Mouse (Mus musculus) NIH3T3 (cell line): ENCODE measurements at regions not wholly inside any gene's neighbourhood (a gene's known extent, or its start where the extent isn't known, plus 50 kb on each side); places are given as distances from the start of the nearest gene placed in this dataset.

Experiments
- DNase-seq: peaks from one replicate; pipeline ENCODE4 v3.0.0-alpha.2; 2012; ENCODE audit warnings: low read depth

DNA sequence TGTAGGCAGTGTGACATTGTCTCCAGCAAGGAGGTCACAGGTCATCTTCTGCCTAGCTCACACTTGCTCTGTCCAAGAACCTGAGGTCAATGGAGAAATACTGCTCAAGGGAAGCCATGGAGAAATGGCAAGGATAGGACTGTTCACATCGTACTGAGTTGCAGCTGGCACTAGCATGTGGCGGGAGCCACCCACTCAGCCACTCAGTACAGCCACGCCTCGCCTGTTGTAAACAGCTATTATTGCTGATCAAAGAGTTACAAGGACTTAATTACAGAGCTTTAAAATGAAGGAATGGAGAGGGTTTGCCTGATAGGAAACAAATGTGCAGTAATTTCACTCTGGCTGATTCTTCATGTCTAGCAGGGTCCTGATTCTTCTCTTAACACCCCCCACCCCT is 64.8 kb downstream of the Dll1 start:
- DNase-seq = no peak

DNA sequence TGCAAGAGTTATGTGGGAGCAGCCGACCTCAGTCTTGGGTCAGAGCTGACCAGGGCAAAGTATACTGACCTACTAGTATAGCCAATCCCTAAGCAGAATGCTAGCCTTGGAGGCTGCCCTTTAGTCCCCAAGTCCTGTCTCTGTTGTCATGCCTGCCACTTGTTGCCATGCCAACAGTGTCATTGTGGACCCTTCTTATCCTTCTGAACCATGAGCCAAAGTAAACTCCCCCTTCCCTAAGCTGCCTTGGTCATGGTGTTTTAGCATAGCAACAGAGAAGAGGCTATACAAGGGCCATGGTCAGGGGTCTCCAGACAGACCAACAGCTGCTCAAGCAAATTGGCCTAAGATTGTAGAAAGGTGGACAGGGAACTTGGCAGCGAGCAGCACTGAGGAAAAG is 66.2 kb downstream of the Dll1 start:
- no peak for DNase-seq

DNA sequence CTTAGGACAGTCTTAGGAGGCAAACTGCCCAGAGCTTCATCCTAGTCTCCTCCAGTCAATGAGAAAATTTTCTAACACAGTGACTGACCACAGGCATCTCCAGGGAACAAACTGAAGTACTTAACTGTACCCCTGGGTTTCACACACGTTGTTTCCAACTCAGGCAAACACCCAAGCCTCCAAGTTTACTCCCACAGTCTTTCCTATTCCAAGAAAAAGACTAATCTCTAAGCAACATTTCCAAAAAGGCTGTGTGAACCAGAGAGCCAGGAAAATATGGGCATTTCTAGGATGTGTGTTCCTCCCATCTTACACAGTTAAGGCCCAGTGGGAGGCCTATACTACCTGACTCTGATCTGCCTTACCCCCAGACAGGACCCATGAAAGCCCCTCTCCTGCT is 74.6 kb downstream of the Dll1 start:
- DNase-seq = no peak

DNA sequence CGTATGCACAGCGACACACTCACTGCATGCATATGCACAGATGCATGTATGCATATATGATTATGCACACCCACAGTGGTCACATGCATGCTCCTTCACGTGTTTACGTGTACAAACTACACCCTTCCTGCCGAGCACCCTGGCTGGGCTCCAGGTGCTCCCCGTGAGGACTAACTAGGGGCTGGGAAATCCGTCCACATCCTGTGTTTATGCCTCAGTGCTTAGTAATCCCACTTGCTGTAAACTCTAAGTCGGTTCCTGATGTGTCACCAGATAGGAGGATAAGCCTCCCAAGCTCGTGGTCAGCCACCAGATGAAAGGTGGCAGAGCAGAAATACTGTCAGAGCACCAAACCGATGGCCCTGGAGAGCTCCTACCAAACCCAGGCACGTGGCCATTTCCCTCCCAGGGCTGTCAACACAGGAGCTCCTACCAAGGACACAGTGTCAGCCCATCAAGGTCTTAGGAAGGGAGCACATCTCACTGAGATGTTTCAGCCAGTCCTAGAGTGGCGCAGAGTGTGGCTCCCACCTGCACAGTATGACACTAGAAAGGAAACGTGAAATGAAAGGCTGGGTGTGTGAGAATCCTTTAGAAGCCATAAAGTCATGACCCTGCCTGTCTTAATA is 76.8 kb downstream of the Dll1 start:
- peak; percentile 21 for DNase-seq

DNA sequence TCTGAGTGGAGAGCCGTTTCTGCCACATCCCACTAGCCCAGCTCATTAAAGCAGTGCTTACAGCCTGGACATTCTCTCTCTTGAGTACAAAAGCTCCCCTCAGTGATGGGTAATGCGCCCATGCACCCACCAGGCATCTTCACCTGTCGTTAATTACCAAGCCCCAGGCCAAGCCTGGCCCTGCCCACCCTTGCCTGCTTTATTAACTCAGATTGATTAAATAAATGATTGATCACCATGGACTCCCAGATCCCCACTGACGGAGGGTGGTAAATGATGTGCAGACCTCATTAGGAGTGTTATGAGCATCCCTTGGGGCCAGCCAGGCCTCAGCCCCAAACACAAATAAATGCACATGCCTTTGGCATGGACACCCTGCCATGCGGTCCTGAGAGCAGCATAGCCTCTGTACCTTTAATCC is 82.5 kb downstream of the Dll1 start:
- DNase-seq = no peak

DNA sequence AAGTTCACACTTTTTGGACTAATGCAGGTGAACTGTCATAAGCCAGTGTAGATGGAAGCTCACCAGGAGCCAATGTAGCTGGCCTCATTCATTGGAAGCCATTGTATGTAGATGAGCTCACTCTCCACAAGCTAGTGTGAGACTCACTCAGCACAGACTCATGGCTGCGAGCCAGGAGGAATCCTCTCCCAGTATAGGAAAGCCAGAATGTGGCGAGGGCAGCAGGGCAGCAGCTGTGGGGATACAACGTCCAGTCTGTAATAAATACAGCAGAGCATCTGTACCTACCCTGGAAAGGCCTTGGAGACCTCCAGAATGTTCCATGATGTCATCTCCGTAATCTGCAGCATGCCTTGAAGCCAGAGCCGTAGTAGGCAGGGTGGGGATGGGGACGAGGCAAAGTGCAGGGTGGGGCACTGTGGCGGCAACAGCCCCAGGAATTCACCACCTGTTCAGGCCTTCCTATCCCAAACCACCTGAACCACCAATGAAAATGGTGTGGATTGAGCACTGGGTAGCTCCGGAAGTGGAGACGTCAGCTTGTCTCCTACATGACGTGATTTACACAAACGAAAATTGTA is 84.1 kb downstream of the Dll1 start:
- DNase-seq = peak; percentile 21

DNA sequence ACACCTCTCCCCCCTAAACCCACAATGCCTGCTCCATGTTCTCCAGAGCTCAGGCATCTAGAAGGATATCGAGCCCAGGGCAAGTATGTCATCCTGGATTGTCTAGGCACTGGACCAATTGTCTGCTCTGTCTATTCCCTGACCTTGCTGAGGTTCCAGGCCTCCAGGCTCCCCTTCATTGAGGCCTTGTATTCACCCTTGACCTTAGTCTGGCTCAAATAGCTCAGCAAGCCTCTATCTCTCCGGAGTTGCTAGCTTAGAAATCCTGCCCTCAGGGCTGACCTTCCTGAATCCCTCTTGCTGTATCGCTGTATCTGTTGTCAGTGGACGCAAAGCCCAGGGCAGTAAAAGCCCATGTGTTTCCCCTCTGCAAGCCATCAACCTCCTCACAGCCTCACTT is 85.0 kb downstream of the Dll1 start:
- DNase-seq = no peak

DNA sequence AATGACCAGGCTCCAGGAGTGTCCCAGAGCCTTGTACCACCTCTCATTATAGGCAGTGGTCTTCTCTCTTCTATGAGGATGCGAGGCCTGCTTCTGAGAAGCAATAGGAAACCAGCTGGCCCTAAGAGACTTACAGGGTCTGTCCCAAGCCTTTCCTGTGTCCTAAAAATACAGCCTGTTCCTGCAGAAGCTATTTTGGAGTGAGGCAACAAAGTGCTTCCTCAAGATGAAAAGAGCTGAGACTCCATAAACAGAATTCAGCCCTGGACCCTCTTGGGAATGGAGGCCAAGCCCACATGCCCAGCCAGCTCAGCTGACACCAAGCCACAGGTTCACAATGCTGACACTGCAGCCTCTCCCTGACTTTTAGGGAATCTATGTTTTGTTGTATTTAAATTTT is 86.3 kb downstream of the Dll1 start:
- DNase-seq = no peak

DNA sequence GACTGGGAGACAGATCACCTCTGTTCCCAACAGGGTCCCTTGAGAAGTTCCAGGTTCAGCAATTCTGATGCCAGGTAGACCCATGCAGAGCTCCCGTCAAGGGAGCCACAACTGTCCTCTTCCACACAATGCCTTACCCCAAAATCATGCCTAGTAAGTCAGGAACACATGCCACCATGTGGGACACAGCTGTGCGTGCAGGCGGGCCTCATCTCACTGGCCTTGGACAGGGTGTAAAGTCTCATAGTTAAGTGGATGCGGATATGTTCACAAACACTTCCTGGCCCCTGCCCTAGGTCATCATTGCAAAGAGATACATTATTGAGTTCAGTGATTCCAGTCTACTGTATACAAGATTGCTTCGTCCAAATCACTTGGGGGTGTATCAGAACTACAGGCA is 87.6 kb downstream of the Dll1 start:
- no peak for DNase-seq

DNA sequence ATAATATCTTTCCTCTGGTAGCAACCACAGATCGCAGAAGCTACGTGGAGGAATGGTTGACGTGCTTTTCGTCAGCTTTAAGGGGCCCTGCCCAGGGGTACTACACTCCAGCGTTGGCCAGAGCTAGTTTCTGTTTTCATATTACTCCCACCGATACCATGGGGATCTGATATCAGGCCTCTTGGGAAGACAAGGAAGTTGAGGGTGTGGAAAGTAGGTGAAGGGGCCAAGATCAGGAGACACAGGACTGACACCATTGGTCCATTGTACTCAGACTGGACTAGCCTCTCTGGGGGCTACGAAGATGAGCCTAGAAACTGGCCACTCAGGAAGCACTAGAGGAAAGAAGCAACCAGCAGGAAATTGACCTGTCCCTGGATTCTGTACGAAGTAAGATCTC is 88.0 kb downstream of the Dll1 start:
- no peak for DNase-seq

DNA sequence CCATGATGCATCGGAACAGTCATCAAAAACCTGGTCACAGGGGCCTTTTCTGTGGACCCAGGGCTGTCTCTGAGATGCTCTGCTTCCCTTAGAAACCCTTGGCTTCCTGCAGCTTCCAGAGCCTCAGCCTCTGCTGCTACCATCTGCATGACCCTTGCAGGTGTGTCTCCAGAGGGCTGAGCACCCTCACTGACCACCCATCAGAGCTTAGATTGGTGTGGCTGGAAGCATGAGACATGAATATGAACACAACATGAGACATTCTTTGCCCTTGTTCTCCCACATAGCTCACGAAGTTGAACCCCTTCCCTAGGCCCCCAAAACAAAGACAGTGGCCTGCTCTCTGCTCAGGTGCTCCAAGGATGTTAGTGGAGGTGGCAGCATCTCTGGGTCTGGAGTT is 90.1 kb downstream of the Dll1 start:
- DNase-seq = no peak

DNA sequence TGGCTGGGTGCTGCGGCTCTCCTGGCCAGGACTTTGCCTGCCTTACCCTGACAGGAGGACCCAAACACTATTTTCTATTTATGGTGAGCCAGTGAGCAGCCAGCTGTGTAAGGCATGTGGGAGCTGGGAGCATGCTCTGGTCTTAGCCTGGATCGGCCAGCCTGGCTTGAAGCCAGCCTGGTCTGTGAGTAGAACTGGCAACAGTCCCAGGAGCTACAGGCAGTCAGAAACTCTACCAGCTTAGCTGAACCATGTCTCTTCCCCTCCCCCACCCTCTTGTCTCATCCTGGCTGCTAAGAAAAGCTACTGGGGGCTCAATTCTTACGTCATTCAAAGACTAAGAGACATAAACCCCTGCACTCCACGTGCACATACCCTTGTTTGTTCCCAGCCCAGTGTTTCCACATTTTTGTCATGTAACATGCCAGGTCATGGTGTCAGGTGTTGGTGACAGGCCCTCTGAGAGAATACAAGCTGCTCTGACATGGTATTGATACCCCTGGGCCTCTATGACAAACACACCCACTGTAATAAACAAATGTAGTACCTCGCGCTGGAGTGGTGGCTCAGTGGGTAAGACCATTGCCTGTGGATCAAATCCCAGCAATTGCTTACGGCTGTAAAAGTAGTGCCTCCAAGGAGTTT is 91.2 kb downstream of the Dll1 start:
- DNase-seq = peak; percentile 93

DNA sequence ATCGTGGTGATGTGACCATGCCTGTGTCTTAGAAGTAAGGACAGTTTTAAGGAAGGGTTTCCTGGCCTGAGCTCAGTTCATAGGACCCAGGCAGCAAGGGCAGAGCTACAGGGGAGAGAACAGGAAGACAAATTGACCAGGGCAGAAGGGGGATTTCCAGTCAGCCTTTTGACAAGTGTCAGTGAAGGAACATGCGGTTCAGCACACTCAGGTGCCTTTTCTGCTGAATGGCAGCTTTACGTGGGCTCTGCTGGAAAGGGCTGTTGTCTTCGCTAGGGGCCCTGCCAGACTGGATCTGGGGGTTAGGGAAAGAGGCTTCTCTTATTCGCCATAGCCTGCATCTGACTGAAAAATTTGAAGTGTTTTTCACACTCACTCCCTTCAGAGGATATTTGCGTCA is 106.8 kb downstream of the Dll1 start:
- DNase-seq = no peak

DNA sequence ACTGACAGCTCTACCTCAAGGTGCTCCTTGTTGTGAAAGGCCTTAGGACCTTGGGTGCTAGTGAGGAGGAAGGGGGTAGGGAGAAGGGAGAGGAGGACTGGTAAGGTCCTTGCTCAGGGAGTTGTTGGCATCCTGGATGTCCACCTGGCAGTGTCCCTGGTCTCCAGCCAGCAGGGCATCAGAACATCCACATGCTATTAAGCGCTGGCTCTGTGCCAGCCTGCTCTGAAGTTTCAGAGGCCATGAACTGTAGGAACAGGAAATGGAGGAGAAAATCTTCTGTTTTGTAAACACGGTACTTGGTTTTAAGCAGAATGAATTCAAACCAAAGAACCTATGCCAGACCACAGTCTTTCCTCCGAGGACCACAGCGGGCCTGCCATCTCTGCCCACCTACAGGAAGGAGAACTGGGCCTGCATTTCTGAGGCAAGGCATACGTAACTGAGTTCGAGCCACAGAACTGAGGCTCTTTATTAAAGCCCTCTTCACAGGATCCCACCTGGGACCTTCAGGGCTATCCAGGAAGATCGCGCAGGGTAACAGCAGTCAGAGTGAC is 107.5 kb downstream of the Dll1 start:
- peak; percentile 8 for DNase-seq

DNA sequence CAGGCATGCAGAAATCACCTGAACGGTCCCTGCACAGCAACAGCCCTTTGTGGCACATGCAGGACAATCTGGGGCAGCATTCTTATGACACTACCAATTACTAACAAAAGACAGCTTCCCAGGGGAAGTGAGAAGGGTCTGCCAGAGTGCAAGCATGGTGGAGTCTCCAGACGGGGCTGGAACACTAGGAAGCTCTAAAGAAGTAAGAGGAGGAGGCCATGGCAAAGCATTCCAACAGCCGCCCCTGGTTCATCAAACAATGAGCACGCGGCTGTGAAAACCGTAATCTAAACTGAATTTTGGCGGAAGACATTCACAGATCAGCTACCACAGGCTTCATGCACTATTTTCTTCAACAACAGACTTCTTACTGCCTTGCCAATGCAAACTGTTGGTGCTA is 109.0 kb downstream of the Dll1 start:
- no peak for DNase-seq

DNA sequence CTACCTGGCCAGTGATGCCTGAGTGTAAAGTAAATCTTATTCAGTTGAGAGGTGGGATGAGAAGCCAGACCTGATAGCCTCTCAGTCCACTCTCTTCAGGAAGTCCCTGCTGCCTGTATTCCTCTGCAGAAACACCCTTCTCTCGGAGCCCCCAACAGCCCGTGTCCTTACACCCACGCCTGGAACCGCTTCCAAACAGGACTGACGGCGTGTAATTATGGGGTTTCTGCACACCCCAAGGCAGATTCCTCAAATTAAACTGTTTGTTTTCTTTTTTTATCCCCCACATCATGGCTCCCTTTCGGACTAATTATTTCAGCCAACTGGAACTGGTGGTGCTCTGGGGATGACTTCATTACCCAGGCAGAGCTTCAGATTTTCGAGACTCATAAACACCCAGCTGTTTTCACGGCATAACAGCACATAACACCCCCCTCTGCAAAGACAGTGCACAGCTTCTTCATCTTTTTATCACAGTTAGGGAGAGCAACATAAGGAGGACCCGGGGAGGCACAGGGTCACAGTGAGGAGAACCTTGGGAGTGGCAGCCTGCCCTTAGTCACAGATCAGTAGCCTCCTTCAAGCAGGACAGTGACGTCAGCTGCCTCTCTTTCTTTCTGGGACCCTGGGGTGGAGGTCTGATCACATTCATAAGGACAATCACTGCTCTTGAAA is 117.1 kb downstream of the Dll1 start:
- DNase-seq = no peak

DNA sequence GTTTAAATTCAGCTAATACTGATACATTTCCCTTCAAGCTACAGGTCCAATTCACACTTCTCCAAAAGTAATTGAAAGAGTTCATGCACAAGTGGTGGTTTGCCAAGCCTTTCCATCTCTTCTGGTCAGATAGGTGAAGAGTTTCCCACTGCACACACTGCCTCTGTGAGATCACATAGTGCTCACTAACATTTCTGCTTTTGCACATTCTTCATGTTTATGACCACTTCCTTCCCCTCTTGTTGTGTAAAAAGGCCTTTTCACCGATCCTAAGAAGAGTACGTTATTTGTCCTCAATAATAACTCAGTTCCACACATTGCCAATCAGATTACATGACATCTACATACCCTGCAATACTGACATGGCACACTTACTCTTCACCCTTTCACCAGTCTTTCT is 120.8 kb downstream of the Dll1 start:
- no peak for DNase-seq

DNA sequence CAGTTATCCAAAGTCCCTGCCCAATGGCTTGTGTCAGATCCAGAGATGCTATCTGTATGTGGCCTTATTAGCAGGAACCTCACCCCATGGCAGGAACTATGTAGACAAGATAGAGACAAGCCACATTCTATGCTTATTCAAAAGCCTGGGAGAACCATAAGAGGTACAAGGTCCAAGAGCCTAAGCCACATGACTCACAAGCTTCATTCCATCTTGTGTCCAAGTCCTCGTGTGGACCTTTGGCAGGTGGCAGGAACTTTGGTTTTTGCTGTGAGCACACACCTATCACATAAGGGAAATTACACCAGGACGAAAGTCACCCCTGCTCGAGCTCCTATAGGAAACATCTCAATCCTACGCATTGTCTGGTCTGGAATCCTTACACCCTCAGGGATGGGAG is 122.9 kb downstream of the Dll1 start:
- DNase-seq = no peak

DNA sequence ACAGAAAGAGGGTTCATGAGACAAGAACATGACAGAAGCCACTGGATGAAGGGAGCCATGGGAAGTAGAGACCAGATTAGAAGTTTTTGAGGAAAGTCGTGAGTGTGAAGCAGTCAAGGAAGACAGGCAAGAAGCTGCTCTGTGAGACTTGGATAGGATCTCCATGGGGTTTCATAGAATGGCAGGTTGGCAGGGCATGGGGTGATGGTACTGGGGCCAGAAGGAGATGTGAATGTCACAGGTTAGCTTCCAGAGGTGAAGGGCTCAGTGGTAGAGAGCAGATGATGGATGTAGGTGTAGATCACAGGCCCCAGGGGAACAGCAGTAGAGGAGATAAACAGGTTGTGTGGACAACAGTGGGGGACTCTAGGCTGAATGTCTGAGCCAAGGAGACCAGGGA is 123.4 kb downstream of the Dll1 start:
- DNase-seq = no peak

DNA sequence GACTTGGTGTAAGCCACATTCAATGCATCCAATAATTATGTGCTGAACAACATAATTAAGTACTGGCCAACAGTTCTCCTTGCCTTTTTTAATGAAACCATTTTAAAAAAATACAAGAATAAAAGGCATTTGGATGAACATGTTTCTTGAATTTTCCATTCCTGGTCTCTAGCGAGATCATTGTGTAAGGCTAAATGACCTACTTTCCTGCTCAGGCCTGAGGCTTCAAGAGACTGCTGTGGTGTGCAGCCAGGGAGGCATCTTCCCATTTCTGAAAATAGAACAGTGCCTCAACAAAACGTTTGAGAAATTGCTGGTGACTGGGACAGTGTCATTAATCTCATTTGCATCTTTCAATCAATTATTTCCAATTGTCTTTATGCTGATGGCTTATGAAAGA is 124.5 kb downstream of the Dll1 start:
- no peak for DNase-seq

DNA sequence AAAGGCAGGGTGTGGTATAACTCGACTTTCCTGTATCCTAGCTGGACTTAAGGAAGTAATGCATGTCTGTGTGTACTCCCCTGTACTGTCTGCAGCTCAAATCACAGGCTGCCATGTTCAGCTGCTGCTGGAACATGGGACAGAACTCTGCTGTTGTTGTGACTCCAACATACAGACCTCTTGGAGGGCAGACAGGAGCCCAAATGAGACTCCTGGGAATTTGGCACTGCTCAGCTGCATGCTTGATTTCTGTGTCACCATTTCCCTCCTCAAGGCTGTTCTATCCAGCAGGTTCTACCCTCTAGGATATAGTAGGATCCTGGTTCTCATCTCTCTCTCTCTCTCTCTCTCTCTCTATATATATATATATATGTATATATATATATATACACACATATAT is 125.0 kb downstream of the Dll1 start:
- DNase-seq = no peak

DNA sequence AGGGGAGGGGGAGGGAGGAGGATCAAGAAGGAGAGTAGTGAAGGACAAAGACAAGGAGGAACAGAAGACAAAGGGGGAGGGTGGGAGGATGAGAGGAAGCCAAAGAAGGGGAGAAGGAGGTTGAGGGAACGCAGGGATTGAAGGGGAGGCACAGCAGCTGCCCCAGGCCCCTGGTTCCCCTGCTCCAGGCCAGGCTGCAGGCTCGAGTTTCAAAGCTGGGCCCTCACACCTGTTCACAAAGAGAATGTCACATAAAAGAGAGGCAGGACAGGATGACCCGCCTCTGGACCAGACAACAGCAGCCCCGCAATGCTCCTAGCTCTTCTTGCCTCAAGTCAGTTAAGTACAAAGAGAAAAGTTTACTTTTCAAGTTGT is 128.3 kb downstream of the Dll1 start:
- DNase-seq = no peak
